Mouse (Mus musculus) kidney, embryonic 14.5 days (tissue): Measurements from ENCODE around the gene Clcn2. TPM values are rescaled to one million over a fixed set of nuclear protein-coding genes. Genes with fewer than 3 reads are reported as not detected.

Source experiments
- ATAC-seq: fragments of 200-750 bp; cut with Nextera tagmentation; 2 replicates; pipeline ENCODE4 v1.8.0; 2017; ENCODE audit warnings: moderate number of reproducible peaks, mild to moderate bottlenecking, moderate TSS enrichment, moderate library complexity; ENCODE audit not compliant: low FRiP score, low TSS enrichment
- H3K27ac ChIP-seq: fragments of 300-500 bp; sonication (generic); 2 replicates; pipeline ENCODE4 v1.5.1; 2014; ENCODE audit warnings: low read depth, mild to moderate bottlenecking, low read length, moderate library complexity, mixed read lengths
- H3K27me3 ChIP-seq: fragments of 300-500 bp; sonication (generic); 2 replicates; pipeline ENCODE4 v1.6.1; 2014; ENCODE audit warnings: mild to moderate bottlenecking, low read length; ENCODE audit not compliant: control insufficient read depth, insufficient read depth
- H3K36me3 ChIP-seq: fragments of 300-500 bp; sonication (generic); 2 replicates; pipeline ENCODE4 v1.6.1; 2014; ENCODE audit warnings: low read length, mixed read lengths; ENCODE audit not compliant: control insufficient read depth, insufficient read depth
- H3K4me1 ChIP-seq: fragments of 300-500 bp; sonication (generic); 2 replicates; pipeline ENCODE4 v1.6.1; 2014; ENCODE audit warnings: low read length, mixed read lengths; ENCODE audit not compliant: control insufficient read depth, insufficient read depth
- H3K4me2 ChIP-seq: fragments of 300-500 bp; sonication (generic); replicated peaks from 2 replicates; pipeline ENCODE4 v1.6.1; 2014; ENCODE audit warnings: low read depth, mild to moderate bottlenecking, low read length
- H3K4me3 ChIP-seq: fragments of 300-500 bp; sonication (generic); 2 replicates; pipeline ENCODE4 v1.5.1; 2014; ENCODE audit warnings: mild to moderate bottlenecking, low read length
- H3K9ac ChIP-seq: fragments of 300-500 bp; sonication (generic); 2 replicates; pipeline ENCODE4 v1.6.1; 2014; ENCODE audit warnings: low read depth, mild to moderate bottlenecking, low read length, moderate library complexity
- H3K9me3 ChIP-seq: fragments of 300-500 bp; sonication (generic); 2 replicates; pipeline ENCODE4 v1.6.1; 2016; ENCODE audit warnings: low read length; ENCODE audit not compliant: control insufficient read depth
- WGBS: fragments of 180-500 bp; shearing (Covaris S2); extraction: QIAGEN DNeasy Blood & Tissue Kit; methylation state at CpG from one replicate; pipeline ENCODE4 v1.1.7; 2014; 5-methylcytosine and 5-hydroxymethylcytosine counted together
- polyA plus RNA-seq: library from polyadenylated mRNA; unstranded; fragments of >200 nt; fragmentation: Nextera tagmentation; extraction: Ambion mirVana; gene quantifications from 2 replicates; pipeline ENCODE4 v1.2.1, GENCODE M21; 2014

Gene Clcn2
- polyA plus RNA-seq, 1 experiment from 2014 or later, result 17.3 TPM

DNA sequence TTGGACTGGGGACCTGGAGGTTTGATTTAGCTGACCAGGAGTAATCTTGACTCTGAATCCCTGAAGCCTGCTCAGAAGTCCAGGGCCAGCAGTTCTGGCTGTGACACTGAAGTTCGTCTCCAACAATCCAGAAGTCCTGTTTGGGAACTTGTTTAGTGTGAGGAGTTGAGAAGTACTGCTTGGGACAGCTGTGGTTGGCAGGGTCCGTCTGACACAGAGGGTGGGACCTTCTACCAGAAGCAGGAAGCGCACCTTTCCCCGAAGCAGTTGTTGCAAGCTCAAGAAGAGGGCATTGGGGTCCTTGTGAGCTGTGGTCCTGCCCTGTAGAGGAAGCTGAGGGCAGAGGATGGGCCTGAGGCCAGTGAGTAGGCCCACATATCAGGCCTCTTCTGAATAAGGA is 8.2 kb upstream of the Clcn2 start:
- no peak overlapping the region for H3K4me2 ChIP-seq
- H3K4me1 ChIP-seq, result no peaks in the 10 kb centered on the region
- no peak for ATAC-seq
- 78% methylated on average over 4 of the region's 4 CpGs for WGBS
- peaks cover 18% of the 10 kb centered on the region for H3K36me3 ChIP-seq
- H3K27me3 ChIP-seq, result no peaks in the 10 kb centered on the region
- H3K4me3 ChIP-seq, result no peak overlapping the region
- no peaks in the 10 kb centered on the region for H3K9me3 ChIP-seq
- no peak overlapping the region for H3K27ac ChIP-seq
- H3K9ac ChIP-seq, result no peak overlapping the region

DNA sequence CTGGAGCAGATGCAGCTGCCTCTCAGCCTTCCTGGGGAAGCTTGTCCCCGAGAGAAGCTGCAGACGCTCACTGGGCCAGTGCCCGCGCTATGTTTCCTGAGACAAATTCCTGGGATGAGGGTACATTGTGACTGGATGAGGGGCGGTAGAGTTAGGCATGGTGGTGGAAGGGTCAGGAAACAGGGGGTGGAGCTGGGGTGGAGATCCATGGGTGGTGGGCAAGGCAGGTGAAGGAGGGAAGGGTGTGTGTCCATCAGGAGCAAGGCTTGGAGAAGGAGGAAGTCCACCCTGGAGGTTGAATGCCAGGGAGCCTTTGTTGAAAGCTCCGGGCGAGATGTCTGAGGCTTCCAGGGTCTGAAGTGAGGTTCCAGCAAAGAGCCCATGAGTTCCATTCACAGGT is 7.8 kb upstream of the Clcn2 start:
- Histone ChIP-seq H3K9me3 (no peaks in the 10 kb centered on the region), H3K27me3 (no peaks in the 10 kb centered on the region), H3K36me3 (peaks cover 22% of the 10 kb centered on the region), H3K9ac (no peak overlapping the region), H3K4me3 (no peak overlapping the region), H3K27ac (no peak overlapping the region), H3K4me2 (no peak overlapping the region), H3K4me1 (no peaks in the 10 kb centered on the region)
- ATAC-seq, result no peak
- WGBS, result 85% methylated on average over 7 of the region's 7 CpGs

DNA sequence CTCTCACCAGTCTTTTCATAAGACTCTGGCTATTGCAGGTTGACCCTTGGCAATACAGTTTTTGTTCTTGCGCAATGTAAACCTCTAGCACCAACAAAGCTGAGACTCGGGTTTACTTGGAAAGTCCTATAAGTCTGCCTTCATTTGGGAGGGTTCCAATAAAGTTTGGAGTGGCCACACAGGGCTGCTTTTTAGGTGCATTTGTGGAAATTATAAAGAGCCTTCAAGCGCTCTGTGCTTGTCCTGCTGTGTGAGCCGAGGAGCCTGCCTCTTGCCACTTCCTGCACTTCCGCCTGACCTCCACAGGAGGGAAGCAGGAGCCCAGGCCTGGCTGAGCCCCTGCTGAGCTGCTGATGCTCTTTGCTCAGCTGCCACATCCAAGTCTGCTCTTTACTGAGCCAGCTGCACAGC is 6.8 kb upstream of the Clcn2 start:
- WGBS, result 37% methylated on average over 5 of the region's 5 CpGs
- Histone ChIP-seq H3K4me1 (no peaks in the 10 kb centered on the region), H3K27me3 (no peaks in the 10 kb centered on the region), H3K9me3 (no peaks in the 10 kb centered on the region), H3K9ac (no peak overlapping the region), H3K4me2 (no peak overlapping the region), H3K4me3 (no peak overlapping the region), H3K36me3 (peaks cover 29% of the 10 kb centered on the region), H3K27ac (no peak overlapping the region)
- ATAC-seq, result peak; percentile 67; the same call in 1 of the 2 replicates

DNA sequence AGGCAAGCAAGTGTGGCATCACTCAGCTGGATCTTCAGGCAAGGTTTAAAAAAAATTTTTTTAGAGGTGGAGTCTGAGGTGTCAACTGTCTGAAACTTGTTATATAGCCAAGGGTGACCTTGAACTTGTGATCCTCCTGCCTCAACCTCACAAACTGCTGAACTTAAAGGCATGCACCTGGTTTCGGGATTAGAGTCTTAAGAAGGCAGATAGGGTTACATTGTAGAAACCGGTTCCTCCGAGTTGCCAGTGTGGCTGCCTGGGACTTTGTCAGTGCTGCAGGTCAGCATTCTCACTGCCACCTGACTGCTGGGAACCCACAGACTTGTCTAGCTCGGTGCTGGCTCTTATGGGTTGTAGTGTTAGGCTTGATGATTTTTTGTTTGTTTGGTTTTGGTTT is 5.7 kb upstream of the Clcn2 start:
- Histone ChIP-seq H3K4me2 (no peak overlapping the region), H3K27ac (no peak overlapping the region), H3K36me3 (peaks cover 29% of the 10 kb centered on the region), H3K4me1 (0 out of 2 replicates have a peak, but pooled peaks cover 3% of the 10 kb centered on the region), H3K9me3 (no peaks in the 10 kb centered on the region), H3K9ac (no peak overlapping the region), H3K27me3 (no peaks in the 10 kb centered on the region), H3K4me3 (no peak overlapping the region)
- WGBS, result 40% methylated on average over 4 of the region's 4 CpGs
- no peak for ATAC-seq

DNA sequence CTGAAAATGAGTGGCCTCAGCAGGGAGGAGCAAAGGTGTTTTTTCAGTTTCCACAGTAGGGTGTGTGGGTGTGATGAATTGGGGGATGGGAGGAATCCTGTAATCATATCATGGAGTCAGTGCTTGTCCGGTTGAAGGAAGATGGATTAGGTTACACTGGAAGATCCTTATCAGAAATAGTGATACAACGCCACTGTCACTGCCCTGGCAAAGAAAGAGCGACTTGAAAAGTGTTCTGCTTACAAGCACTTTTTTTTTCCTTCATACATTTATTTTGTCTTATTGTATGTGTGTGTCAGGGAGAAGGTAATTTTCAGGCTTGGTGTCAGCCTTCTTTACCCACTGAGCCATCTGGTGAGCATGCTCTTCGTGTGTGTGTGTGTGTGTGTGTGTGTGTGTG is 5.2 kb upstream of the Clcn2 start:
- peaks cover 29% of the 10 kb centered on the region for H3K36me3 ChIP-seq
- ATAC-seq, result no peak
- H3K4me3 ChIP-seq, result no peak overlapping the region
- no peak overlapping the region for H3K4me2 ChIP-seq
- 56% methylated on average over 4 of the region's 4 CpGs for WGBS
- H3K9me3 ChIP-seq, result no peaks in the 10 kb centered on the region
- H3K9ac ChIP-seq, result no peak overlapping the region
- H3K27me3 ChIP-seq, result no peaks in the 10 kb centered on the region
- 0 out of 2 replicates have a peak, but pooled peaks cover 3% of the 10 kb centered on the region for H3K4me1 ChIP-seq
- H3K27ac ChIP-seq, result no peak overlapping the region

DNA sequence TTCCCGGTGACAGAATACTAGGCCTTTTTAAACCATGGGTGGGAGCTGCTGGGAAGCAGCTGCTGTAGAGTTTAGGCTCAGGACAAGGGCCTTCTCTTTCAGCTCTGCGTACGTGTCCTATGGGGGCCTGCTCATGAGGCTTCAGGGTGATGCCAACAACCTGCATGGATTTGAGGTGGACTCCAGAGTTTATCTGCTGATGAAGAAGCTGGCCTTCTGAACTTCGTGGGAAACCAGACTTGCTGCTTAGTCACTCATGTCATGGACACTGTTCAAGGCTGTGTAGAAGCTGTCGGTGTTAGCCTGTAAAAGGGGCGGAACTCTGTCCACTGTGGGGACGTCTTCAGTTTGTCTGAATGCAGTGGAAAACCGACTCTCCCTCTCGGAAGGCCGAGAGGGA is 4.3 kb upstream of the Clcn2 start:
- no peak overlapping the region for H3K4me2 ChIP-seq
- 89% methylated on average over 10 of the region's 10 CpGs for WGBS
- H3K9ac ChIP-seq, result no peak overlapping the region
- no peaks in the 10 kb centered on the region for H3K27me3 ChIP-seq
- no peak overlapping the region for H3K27ac ChIP-seq
- 0 out of 2 replicates have a peak, but pooled peaks cover 3% of the 10 kb centered on the region for H3K4me1 ChIP-seq
- H3K4me3 ChIP-seq, result no peak overlapping the region
- H3K36me3 ChIP-seq, result peaks cover 29% of the 10 kb centered on the region
- no peak for ATAC-seq
- no peaks in the 10 kb centered on the region for H3K9me3 ChIP-seq

DNA sequence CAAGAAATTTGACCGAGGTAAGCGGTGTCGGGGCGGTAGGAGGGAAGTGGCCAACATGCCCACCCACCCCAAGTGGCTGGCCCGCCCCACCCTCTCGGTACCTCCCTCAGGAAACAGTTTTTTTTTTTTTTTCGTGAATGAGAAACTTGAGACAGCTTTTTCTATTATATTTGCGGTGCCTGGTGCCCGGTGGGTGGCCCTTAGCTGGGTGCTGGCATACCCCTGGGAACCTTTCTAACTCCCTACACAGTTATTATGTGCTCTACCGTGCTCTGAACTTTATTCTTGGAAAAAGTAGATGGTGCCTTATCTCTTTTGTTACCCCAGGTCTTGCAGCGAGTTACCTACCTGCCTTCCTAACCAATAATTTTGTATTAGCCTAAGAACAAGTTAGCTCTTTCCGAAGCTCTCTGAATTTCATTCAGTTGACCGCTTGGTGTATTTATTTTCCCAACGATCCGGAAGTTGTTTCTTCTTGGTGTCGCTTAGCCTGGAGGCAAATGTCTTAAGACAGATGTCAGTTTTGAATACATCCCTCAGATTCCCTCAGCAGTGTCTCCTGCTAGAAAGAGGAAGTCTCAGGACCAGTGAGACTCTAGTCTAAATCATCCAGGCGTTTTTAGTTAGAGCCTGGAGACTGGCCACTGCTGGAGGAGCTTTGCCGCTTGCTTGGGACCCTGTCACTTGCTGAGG is 578 bp upstream of the Clcn2 start:
- H3K36me3 ChIP-seq, result peaks cover 29% of the 10 kb centered on the region
- peak overlapping the region; percentile 61 for H3K4me3 ChIP-seq
- H3K27me3 ChIP-seq, result no peaks in the 10 kb centered on the region
- peak overlapping the region; percentile 80 for H3K4me2 ChIP-seq
- peak; percentile 13 for ATAC-seq
- H3K9me3 ChIP-seq, result no peaks in the 10 kb centered on the region
- 2% methylated on average over 18 of the region's 18 CpGs for WGBS
- H3K4me1 ChIP-seq, result peaks cover 13% of the 10 kb centered on the region; the same call in 1 of the 2 replicates
- H3K9ac ChIP-seq, result peak overlapping the region; percentile 63
- H3K27ac ChIP-seq, result peak overlapping the region; percentile 97

DNA sequence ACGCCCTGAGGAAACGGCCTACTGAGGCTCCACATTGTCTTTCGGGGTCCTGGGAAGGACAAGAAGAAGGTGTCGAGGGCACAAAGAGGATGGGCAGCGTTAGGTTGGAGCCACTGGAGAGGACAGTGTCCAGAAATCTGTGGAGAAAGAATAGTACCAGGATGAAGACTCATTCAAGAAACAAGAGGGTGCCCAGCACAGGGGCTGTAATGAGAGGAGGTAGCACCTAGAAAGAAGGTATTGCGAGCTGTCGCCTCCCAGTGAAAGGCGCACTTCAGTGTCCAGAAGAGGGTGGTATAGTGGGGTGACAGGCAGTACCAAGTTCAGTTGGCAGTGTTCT is 735 bp downstream of the Clcn2 start:
- ATAC-seq, result no peak
- H3K27me3 ChIP-seq, result no peaks in the 10 kb centered on the region
- peak overlapping the region; percentile 97 for H3K27ac ChIP-seq
- H3K9me3 ChIP-seq, result no peaks in the 10 kb centered on the region
- WGBS, result 0% methylated on average over 8 of the region's 8 CpGs
- peak overlapping the region; percentile 80 for H3K4me2 ChIP-seq
- peaks cover 21% of the 10 kb centered on the region for H3K36me3 ChIP-seq
- H3K9ac ChIP-seq, result peak overlapping the region; percentile 68
- H3K4me1 ChIP-seq, result peaks cover 13% of the 10 kb centered on the region; the same call in 1 of the 2 replicates
- peak overlapping the region; percentile 61 for H3K4me3 ChIP-seq

DNA sequence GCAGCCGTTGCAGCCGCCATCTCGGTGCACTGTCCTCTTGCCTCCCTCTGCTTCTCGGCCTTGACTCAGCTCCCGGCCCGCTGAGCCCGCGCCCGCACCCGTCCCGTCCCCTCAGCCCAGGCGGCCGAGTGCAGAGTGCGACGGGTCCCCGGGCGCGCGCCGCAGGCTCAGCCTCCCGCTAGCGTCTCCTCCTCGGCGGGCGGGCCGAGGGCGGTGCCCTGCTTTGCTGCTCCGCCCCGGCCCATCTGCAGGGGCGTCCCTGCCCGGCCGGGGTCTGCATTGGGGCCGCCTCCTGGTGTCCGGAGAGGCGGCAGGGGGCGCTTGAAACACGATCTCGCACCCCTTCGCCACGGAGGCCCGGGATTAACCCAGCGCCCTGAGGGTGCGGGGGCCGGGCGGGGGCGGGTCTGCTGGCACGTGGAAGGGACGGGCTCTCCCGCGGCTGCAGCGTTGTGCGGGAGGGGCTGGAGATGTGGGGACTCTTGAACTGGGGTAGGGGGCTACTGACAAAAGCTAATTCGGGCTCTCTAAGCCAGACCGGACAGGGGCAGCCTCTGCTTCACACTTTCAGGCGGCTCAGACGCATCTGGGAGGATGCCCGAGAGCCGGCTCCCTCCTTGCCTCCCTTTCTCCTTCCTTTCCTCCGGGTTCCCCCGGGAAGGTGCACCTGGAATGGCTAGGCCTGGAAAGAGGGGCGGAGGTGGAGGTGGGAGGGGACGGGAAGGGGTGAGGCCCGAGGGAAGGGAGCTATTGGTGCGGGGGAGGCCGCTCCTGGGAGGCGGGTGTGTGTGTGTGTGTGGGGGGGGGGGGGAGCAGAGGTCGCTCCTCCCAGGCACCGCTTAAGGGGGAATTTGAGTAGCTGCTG is 1.3 kb downstream of the Clcn2 start:
- Histone ChIP-seq H3K4me2 (peak overlapping the region; percentile 80), H3K27ac (peak overlapping the region; percentile 97), H3K4me1 (peaks cover 13% of the 10 kb centered on the region; the same call in 1 of the 2 replicates), H3K4me3 (peak overlapping the region; percentile 61), H3K9ac (peak overlapping the region; percentile 68), H3K27me3 (no peaks in the 10 kb centered on the region), H3K36me3 (peaks cover 20% of the 10 kb centered on the region; the same call in 1 of the 2 replicates), H3K9me3 (no peaks in the 10 kb centered on the region)
- ATAC-seq, result peak; percentile 86
- under 1% methylated on average over 65 of the region's 68 CpGs for WGBS
